Mouse (Mus musculus): ENCODE results near the gene Psen2. TPM values are rescaled to one million over a fixed set of nuclear protein-coding genes. Genes with fewer than 3 reads are reported as not detected.
A peak's percentile ranks its signal among the peaks of the same experiment; 100 is the strongest.

The Psen2 gene
- polyA plus RNA-seq, 1 experiment from 2014 or later, result 18.8 TPM

DNA sequence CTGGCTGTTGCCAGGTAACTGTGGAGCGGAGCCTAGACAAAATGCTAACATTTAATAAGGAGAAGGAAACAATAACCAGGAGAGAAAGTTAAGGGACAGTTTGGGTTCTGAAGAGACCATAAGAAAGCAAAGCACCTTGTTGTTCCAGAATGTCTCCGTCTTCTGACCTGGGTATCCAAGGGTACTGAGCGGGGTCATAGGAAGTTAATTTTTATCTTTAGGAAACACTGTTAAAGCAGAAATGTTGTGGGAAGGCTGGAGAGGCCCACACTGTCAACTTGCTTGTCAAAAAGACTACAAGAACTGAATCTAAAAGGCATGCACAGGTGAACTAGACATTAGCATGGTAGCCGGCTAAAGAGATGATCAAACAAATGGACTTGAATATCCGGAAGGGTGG lies 50.3 kb downstream of the Psen2 start:
- WGBS, result 89% methylated on average over 5 of the region's 5 CpGs
- H3K36me3 ChIP-seq (ENCODE audit: control insufficient read depth, insufficient read depth, low read length), result no peaks in the 10 kb centered on the region

DNA sequence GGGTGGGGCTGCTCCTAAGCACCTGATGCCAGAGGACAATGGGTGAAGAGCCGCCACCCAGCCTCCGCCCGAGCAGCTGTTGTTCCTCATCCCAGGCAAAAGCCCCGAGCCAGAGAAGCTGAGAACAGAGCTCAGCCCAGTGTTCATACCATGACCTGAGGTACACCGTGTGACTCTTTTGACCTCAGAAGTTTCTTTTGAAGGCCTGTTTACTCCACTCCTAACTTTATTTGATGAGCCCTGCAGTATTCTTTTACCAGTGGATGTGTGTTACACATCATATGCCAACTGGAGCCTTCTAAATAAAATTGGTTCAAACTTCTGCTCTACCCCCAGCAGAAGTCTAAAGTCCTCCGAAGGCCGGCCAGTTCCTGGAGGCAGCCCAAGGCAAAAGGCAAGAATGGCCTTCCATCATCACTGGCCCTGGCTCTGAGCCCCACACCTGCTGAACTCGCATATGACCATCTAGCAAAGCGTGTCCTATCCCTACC lies 52.4 kb downstream of the Psen2 start:
- H3K4me3 ChIP-seq (ENCODE audit: low read depth, low read length), result no peak overlapping the region
- DNase-seq (ENCODE audit: low spot score) (no peak), ATAC-seq (ENCODE audit: low read depth) (no peak)
- no peaks in the 10 kb centered on the region for H3K9me3 ChIP-seq (ENCODE audit: control insufficient read depth, low read length)
- H3K9ac ChIP-seq (ENCODE audit: low read depth, low read length), result no peak overlapping the region
- no peaks in the 10 kb centered on the region for H3K36me3 ChIP-seq (ENCODE audit: control insufficient read depth, insufficient read depth, low read length)
- H3K27me3 ChIP-seq (replicated peaks; ENCODE audit: control insufficient read depth, insufficient read depth, low read length), result no peaks in the 10 kb centered on the region
- WGBS, result 79% methylated on average over 9 of the region's 9 CpGs
- no peak overlapping the region for H3K4me2 ChIP-seq (ENCODE audit: low read depth, low read length)
- no peaks in the 10 kb centered on the region; the same call in 1 of the 2 replicates for H3K4me1 ChIP-seq (ENCODE audit: control insufficient read depth, insufficient read depth, low read length)
- H3K27ac ChIP-seq (replicated peaks; ENCODE audit: low read depth, low read length), result no peak overlapping the region

More for the DNA sequence above, 50.3 kb downstream of the Psen2 start:
- H3K27ac ChIP-seq (replicated peaks; ENCODE audit: low read depth, low read length), result no peak overlapping the region
- no peak overlapping the region for H3K4me3 ChIP-seq (ENCODE audit: low read depth, low read length)
- H3K9ac ChIP-seq (ENCODE audit: low read depth, low read length), result no peak overlapping the region
- DNase-seq (ENCODE audit: low spot score), result no peak
- H3K4me1 ChIP-seq (ENCODE audit: control insufficient read depth, insufficient read depth, low read length), result no peaks in the 10 kb centered on the region; the same call in 1 of the 2 replicates
- no peak for ATAC-seq (ENCODE audit: low read depth)
- H3K4me2 ChIP-seq (ENCODE audit: low read depth, low read length), result no peak overlapping the region
- no peaks in the 10 kb centered on the region for H3K9me3 ChIP-seq (ENCODE audit: control insufficient read depth, low read length)
- no peaks in the 10 kb centered on the region for H3K27me3 ChIP-seq (replicated peaks; ENCODE audit: control insufficient read depth, insufficient read depth, low read length)

DNA sequence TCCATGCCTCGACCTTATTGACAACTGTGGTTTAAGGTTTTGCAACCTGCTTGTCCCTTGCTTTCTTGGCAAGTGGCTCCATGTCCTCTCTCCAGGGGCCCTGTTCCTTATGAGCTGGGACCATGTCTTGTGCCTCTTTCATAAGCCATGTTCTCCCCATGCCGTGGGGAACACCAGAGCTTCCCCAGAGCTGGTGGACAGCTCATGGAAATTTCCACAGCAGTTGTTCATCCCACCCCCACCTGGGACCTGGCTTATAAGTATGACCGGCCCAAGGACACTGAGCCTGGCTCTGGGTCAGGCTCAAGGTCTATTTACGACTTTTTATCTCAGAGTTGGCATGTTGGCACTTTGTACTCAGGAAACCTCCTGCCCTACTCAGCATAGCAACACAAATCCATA lies 53.2 kb downstream of the Psen2 start:
- Histone ChIP-seq H3K36me3 (ENCODE audit: control insufficient read depth, insufficient read depth, low read length) (no peaks in the 10 kb centered on the region), H3K9me3 (ENCODE audit: control insufficient read depth, low read length) (no peaks in the 10 kb centered on the region)
- no peak for ATAC-seq (ENCODE audit: low read depth)

DNA sequence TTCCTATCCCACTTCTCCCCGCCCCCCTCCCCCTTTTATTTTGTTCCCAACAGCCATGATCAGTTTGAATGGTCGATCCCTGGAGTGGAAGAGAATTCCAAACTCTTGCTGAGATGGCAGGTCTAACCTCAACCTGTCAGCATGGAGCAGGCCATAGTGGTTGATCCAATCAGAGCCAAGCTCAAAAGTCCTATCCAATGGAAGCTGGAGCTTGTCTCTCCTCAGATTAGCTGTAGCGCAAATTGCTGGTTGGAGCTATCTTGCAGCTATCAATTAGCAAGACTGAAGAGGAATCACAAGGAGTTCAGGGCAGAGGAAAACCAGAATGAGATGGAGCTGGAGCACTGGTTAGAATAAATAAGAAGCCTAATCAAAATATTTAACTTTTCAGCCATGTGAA lies 54.9 kb downstream of the Psen2 start:
- ATAC-seq (ENCODE audit: low read depth) (no peak), DNase-seq (ENCODE audit: low spot score) (no peak)
- no peak overlapping the region for H3K4me3 ChIP-seq (ENCODE audit: low read depth, low read length)
- no peaks in the 10 kb centered on the region for H3K36me3 ChIP-seq (ENCODE audit: control insufficient read depth, insufficient read depth, low read length)
- H3K4me2 ChIP-seq (ENCODE audit: low read depth, low read length), result no peak overlapping the region
- no peak overlapping the region for H3K9ac ChIP-seq (ENCODE audit: low read depth, low read length)
- H3K27me3 ChIP-seq (replicated peaks; ENCODE audit: control insufficient read depth, insufficient read depth, low read length), result no peaks in the 10 kb centered on the region
- peaks cover 6% of the 10 kb centered on the region for H3K9me3 ChIP-seq (ENCODE audit: control insufficient read depth, low read length)
- H3K27ac ChIP-seq (replicated peaks; ENCODE audit: low read depth, low read length), result no peak overlapping the region
- 76% methylated on average over 3 of the region's 3 CpGs for WGBS
- H3K4me1 ChIP-seq (ENCODE audit: control insufficient read depth, insufficient read depth, low read length), result no peaks in the 10 kb centered on the region; the same call in 1 of the 2 replicates

More for the DNA sequence above, 53.2 kb downstream of the Psen2 start:
- 78% methylated on average over 4 of the region's 4 CpGs for WGBS
- DNase-seq (ENCODE audit: low spot score), result no peak
- H3K9ac ChIP-seq (ENCODE audit: low read depth, low read length), result no peak overlapping the region
- no peaks in the 10 kb centered on the region; the same call in 1 of the 2 replicates for H3K4me1 ChIP-seq (ENCODE audit: control insufficient read depth, insufficient read depth, low read length)
- no peak overlapping the region for H3K4me2 ChIP-seq (ENCODE audit: low read depth, low read length)
- no peaks in the 10 kb centered on the region for H3K27me3 ChIP-seq (replicated peaks; ENCODE audit: control insufficient read depth, insufficient read depth, low read length)
- H3K27ac ChIP-seq (replicated peaks; ENCODE audit: low read depth, low read length), result no peak overlapping the region
- no peak overlapping the region for H3K4me3 ChIP-seq (ENCODE audit: low read depth, low read length)

DNA sequence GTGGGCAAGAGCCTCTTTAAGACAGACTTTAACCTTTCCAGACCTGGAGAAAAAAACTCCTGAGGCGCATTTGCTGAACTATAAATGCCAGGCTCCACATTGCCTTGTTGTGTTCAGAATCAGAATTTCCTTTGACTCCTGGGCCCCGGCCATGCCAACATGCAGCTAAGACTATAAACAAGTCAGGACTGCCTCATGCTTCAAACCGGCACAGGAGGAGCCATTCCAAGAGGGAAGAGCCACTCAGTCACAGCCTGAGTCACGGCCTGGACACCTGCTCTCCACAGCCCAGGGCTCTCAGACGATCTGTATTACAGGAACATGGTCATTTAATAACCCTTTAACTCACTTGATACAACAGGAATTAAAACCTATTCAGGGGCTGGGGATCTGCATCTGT lies 62.5 kb downstream of the Psen2 start:
- no peak for ATAC-seq (ENCODE audit: low read depth)
- H3K9ac ChIP-seq (ENCODE audit: low read depth, low read length), result no peak overlapping the region
- H3K4me3 ChIP-seq (ENCODE audit: low read depth, low read length), result no peak overlapping the region
- no peaks in the 10 kb centered on the region for H3K27me3 ChIP-seq (replicated peaks; ENCODE audit: control insufficient read depth, insufficient read depth, low read length)
- H3K27ac ChIP-seq (replicated peaks; ENCODE audit: low read depth, low read length), result no peak overlapping the region
- peaks cover 6% of the 10 kb centered on the region for H3K9me3 ChIP-seq (ENCODE audit: control insufficient read depth, low read length)
- no peak for DNase-seq (ENCODE audit: low spot score)
- 61% methylated on average over 5 of the region's 5 CpGs for WGBS
- H3K36me3 ChIP-seq (ENCODE audit: control insufficient read depth, insufficient read depth, low read length), result no peaks in the 10 kb centered on the region
- no peaks in the 10 kb centered on the region for H3K4me1 ChIP-seq (ENCODE audit: control insufficient read depth, insufficient read depth, low read length)
- H3K4me2 ChIP-seq (ENCODE audit: low read depth, low read length), result no peak overlapping the region

- WGBS, result 57% methylated on average over 4 of the region's 4 CpGs
- no peak for ATAC-seq (ENCODE audit: low read depth)
These were observed 63.6 kb downstream of the Psen2 start for GRCm38 (mm10) chr1:180199715-180200050.

GRCm38 (mm10) chr1:180198959-180199714 lies 64.1 kb downstream of the Psen2 start, which contains the start of gene Coq8a:
Gene Coq8a, minus strand, starts transcription at chr1:180199602.
- H3K27me3 ChIP-seq (replicated peaks; ENCODE audit: control insufficient read depth, insufficient read depth, low read length), result no peaks in the 10 kb centered on the region
- 49% methylated on average over 4 of the region's 4 CpGs for WGBS
- ATAC-seq (ENCODE audit: low read depth), result no peak
- H3K27ac ChIP-seq (replicated peaks; ENCODE audit: low read depth, low read length), result no peak within 1 kb of the TSS
- no peak within 1 kb of the TSS for H3K4me3 ChIP-seq (ENCODE audit: low read depth, low read length)
- H3K4me2 ChIP-seq (ENCODE audit: low read depth, low read length), result no peak within 1 kb of the TSS
- peaks cover 8% of the 10 kb centered on the region; the same call in 1 of the 2 replicates for H3K4me1 ChIP-seq (ENCODE audit: control insufficient read depth, insufficient read depth, low read length)
- H3K9ac ChIP-seq (ENCODE audit: low read depth, low read length), result no peak within 1 kb of the TSS
- peaks cover 1% of the 10 kb centered on the region for H3K9me3 ChIP-seq (ENCODE audit: control insufficient read depth, low read length)
- no peaks in the 10 kb centered on the region for H3K36me3 ChIP-seq (ENCODE audit: control insufficient read depth, insufficient read depth, low read length)
- no peak for DNase-seq (ENCODE audit: low spot score)

More at GRCm38 (mm10) chr1:180199715-180200050, 63.6 kb downstream of the Psen2 start:
- no peak overlapping the region for H3K9ac ChIP-seq (ENCODE audit: low read depth, low read length)
- no peak overlapping the region for H3K27ac ChIP-seq (replicated peaks; ENCODE audit: low read depth, low read length)
- DNase-seq (ENCODE audit: low spot score), result no peak
- H3K27me3 ChIP-seq (replicated peaks; ENCODE audit: control insufficient read depth, insufficient read depth, low read length), result no peaks in the 10 kb centered on the region
- H3K4me3 ChIP-seq (ENCODE audit: low read depth, low read length), result no peak overlapping the region
- peaks cover 6% of the 10 kb centered on the region for H3K9me3 ChIP-seq (ENCODE audit: control insufficient read depth, low read length)
- H3K4me2 ChIP-seq (ENCODE audit: low read depth, low read length), result no peak overlapping the region
- peaks cover 6% of the 10 kb centered on the region; the same call in 1 of the 2 replicates for H3K4me1 ChIP-seq (ENCODE audit: control insufficient read depth, insufficient read depth, low read length)
- no peaks in the 10 kb centered on the region for H3K36me3 ChIP-seq (ENCODE audit: control insufficient read depth, insufficient read depth, low read length)

GRCm38 (mm10) chr1:180197956-180198355 lies 65.3 kb downstream of the Psen2 start:
- ATAC-seq (ENCODE audit: low read depth) (no peak), DNase-seq (ENCODE audit: low spot score) (no peak)
- Histone ChIP-seq H3K27me3 (replicated peaks; ENCODE audit: control insufficient read depth, insufficient read depth, low read length) (no peaks in the 10 kb centered on the region), H3K4me3 (ENCODE audit: low read depth, low read length) (no peak overlapping the region), H3K27ac (replicated peaks; ENCODE audit: low read depth, low read length) (no peak overlapping the region), H3K4me2 (ENCODE audit: low read depth, low read length) (no peak overlapping the region), H3K4me1 (ENCODE audit: control insufficient read depth, insufficient read depth, low read length) (peaks cover 8% of the 10 kb centered on the region; the same call in 1 of the 2 replicates), H3K9ac (ENCODE audit: low read depth, low read length) (no peak overlapping the region), H3K36me3 (ENCODE audit: control insufficient read depth, insufficient read depth, low read length) (no peaks in the 10 kb centered on the region), H3K9me3 (ENCODE audit: control insufficient read depth, low read length) (no peaks in the 10 kb centered on the region)
- 67% methylated on average over 3 of the region's 3 CpGs for WGBS

DNA sequence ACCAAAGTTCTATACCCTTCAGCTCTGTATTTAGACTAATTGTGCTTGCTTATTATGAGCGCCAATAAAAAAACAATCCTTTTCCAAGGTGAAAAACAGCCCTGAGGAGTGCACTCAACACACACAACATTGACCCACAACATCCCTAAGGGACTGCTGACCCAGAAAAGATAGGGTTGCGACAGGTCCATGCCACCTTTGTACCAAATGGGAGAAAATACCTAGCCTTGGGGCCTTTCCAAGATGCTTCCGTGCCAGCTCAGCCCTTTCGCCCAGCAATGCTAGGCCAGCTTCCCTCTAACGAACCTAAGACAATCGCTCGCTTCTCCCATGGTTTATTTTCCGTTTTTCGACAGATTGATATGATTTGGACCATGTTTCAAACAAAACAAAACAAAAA lies 66.7 kb downstream of the Psen2 start:
- Histone ChIP-seq H3K36me3 (ENCODE audit: control insufficient read depth, insufficient read depth, low read length) (no peaks in the 10 kb centered on the region), H3K9me3 (ENCODE audit: control insufficient read depth, low read length) (no peaks in the 10 kb centered on the region), H3K9ac (ENCODE audit: low read depth, low read length) (no peak overlapping the region), H3K27me3 (replicated peaks; ENCODE audit: control insufficient read depth, insufficient read depth, low read length) (no peaks in the 10 kb centered on the region), H3K4me3 (ENCODE audit: low read depth, low read length) (peak overlapping the region; percentile 72; the same call in 1 of the 2 replicates), H3K27ac (replicated peaks; ENCODE audit: low read depth, low read length) (no peak overlapping the region), H3K4me2 (ENCODE audit: low read depth, low read length) (peak overlapping the region; percentile 98), H3K4me1 (ENCODE audit: control insufficient read depth, insufficient read depth, low read length) (peaks cover 8% of the 10 kb centered on the region; the same call in 1 of the 2 replicates)
- DNase-seq (ENCODE audit: low spot score) (no peak), ATAC-seq (ENCODE audit: low read depth) (no peak)
- 96% methylated on average over 9 of the region's 9 CpGs for WGBS
